Mouse (Mus musculus) thymus, postnatal 25 days (tissue): ENCODE measurements around the gene Nfatc2ip.
A peak's percentile ranks its signal among the peaks of the same experiment; 100 is the strongest.
"Not testable (repeated sequence)": the region's sequence is repeated elsewhere in the genome, so short reads cannot be mapped to it uniquely, and the experiment has no call there.

Experiments
- DNase-seq: peaks from one replicate; pipeline ENCODE4 v3.0.0; 2022

Gene Nfatc2ip

GRCm38 (mm10) chr7:126402518-126402917 lies 6.0 kb upstream of the Nfatc2ip start:
- not testable (repeated sequence) for DNase-seq

GRCm38 (mm10) chr7:126399548-126399947 lies 3.0 kb upstream of the Nfatc2ip start:
- peak; percentile 91 for DNase-seq

GRCm38 (mm10) chr7:126397822-126398221 lies 1.3 kb upstream of the Nfatc2ip start:
- no peak for DNase-seq

DNA sequence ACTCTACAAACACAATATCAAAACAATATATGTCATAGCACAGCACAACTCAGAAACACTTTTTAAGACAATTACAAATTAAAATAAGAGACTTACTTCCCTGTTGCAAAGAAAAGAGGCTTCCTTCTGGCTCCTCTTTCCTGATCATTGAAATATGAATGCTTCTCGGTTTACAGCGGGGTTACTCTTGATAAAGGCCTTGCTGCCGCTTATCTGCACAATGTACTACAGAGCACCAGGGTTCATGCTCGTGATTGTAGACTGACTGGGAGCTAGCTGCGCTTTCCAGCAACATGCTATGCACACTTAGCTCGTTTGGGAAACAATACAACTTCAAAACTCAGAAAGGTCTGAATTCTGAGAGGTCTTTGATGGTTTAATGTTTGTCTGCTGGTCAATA lies 684 bp upstream of the Nfatc2ip start:
- DNase-seq, result no peak

- not testable (repeated sequence) for DNase-seq
Measured at GRCm38 (mm10) chr7:126392086-126392884, 4.3 kb downstream of the Nfatc2ip start.

GRCm38 (mm10) chr7:126388185-126388584 lies 8.4 kb downstream of the Nfatc2ip start:
- no peak for DNase-seq

DNA sequence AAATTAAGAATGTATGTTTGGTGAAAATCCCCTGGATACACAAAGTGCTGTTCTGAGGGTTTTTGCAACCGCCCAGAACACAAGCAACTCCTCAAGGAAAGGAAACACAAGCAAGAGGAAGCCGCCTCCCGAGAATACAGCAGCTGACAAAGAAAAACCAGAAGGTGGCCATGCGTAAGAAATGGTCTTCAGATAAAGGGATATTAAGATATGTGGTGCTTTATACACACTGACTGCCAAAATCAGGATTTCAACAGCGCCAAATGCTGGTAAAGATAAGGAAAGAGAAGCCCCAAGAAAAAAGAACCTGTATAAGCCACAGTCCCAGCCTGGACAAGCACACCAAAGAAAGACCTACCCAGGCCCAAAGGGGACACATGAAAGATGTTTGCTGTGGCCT lies 13.0 kb downstream of the Nfatc2ip start:
- no peak for DNase-seq

DNA sequence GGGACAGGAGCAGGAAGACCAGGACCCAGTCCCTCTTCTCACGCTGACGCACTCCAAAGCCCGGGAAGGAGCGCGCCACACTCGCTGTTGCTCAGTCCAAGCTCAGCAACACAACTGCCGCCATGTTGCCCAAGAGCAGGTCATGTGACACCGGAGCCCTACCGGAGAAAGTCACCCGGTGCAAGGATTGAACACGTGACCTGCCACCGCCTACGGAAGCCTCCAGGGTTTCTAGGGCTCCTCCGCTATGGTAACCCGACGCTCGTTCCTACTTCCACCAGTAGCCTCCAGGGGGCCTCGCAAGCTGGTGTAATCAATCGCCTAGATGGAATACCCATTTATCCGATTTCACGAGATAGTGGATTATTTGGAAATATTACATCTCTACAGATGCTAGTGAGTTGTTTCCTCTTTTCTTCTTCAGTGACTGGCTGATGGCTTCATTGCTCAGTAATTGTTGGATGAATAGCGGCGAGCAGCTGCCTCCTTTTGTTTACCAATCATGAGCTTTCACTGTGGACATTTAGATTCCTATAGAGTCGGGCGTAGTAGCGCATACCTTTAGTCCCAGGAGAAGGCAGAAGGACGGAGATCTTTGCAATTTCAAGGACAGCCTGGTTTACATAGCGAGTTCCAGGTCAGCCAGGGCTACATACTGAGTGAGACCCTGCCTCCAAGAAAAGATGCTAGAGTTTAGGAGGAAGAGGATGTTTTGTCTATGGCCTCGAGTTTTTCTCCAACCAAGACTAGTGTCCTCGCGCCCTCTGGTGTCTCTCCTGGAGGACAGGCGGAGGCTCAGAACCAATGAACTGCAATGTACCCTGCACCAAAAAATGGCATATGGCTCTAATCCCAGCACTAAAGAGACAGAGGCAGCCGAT lies 19.0 kb downstream of the Nfatc2ip start, which contains the start of gene Spns1:
Gene Spns1 (minus strand): TSS at position 173 of the 881 bp plus-strand sequence.
- DNase-seq, result peak; percentile 93

GRCm38 (mm10) chr7:126376903-126377277 lies 19.6 kb downstream of the Nfatc2ip start:
- no peak for DNase-seq

DNA sequence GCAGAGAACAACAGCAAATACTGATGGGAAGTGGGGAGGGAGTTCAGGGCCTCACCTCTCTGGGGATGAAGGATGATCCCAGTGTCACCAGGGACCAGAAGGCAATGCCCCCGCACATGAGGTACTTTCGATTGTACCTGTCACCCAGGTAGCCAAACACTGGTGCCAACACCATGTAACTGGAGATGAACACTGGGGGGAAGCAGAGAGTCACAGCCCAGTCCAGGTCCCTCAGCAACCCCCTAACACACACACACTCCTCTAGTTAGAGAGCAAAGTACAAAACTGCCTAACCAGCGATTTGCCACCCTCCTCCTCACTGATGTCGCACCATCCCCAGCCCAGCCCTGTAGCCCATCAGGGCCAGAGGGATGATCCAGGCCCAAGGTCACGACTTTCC lies 21.5 kb downstream of the Nfatc2ip start:
- DNase-seq, result no peak

DNA sequence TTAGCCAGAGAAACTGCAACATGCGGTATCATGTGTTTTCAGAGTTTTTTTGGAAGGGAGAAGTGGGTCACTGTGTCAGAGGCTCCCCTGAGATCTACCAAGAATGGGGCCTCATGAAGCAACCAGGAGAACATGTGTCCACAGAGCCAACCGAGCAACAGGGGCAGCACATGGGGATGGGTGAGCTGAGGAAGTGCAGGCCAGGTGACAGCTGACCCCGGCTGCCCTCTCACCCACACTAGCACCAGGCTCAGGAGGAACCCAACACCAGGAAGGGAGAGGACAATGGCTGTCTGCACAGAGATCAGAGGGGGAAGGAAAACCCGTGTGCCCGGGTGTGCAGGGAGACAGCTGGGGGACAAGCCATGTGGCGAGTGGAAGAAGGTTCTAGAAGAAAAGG lies 22.0 kb downstream of the Nfatc2ip start:
- no peak for DNase-seq

DNA sequence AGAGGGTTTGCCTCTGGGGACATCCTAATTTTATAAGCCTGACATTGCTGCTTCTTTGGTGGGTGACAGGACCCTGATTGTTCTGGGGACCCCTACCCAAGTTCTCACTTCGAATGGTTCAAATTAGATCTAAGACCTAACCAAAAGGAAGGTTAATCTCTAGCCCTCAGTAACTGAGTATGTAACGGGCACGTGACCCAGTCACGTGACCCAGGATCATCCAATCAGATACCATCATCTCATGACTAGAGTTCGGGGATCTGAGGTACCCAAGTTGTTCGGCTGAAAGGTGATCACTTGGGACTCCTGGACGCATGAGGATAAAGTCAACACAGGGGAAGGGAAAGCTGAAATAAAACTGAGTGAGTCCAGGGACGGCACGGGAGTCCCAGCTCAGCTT lies 23.5 kb downstream of the Nfatc2ip start:
- no peak for DNase-seq

GRCm38 (mm10) chr7:126369393-126369792 lies 27.1 kb downstream of the Nfatc2ip start, which contains the start of gene Lat:
TSS of gene Lat (minus strand) at chr7:126369570.
- DNase-seq, result peak; percentile 95

GRCm38 (mm10) chr7:126368367-126368766 lies 28.2 kb downstream of the Nfatc2ip start:
- DNase-seq, result peak; percentile 54

DNA sequence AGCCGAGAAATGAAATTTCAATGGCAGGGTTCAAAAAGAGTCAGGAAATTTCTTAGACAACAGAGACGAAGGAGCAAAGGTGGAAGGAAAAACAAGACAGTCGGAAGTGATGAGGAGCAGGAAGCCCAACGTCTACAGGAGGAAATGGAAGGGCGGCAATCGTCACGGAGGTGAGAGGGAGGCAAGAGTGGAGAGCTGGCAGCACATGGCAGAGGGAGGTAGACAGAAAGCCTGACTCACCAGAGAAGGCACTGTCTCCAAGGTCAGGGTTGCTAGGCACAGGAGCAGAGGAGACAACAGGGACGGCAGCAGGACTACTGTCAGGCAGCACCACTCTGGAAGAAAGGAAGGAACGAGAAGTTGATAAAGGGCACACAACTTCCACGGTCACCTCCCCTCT lies 28.9 kb downstream of the Nfatc2ip start:
- peak; percentile 59 for DNase-seq

DNA sequence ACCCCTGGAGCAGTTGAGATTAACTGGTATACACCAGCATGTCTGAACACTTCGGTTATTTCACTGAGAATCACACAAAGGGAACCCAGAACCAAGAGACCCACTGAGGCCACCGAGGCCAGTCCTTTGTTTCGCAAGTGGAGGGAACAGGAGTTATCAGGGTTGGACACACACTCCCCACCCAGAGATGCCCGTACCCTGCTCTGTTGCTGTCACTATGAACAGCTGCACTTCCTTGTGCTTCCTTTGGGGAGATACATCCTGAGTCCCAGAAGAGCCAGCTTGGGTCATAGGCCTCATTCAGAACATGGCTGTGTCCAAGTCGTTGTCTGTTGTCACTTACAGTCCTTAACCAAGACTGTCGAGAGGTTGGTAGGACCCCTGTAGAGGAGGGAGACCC lies 33.5 kb downstream of the Nfatc2ip start:
- DNase-seq, result no peak

DNA sequence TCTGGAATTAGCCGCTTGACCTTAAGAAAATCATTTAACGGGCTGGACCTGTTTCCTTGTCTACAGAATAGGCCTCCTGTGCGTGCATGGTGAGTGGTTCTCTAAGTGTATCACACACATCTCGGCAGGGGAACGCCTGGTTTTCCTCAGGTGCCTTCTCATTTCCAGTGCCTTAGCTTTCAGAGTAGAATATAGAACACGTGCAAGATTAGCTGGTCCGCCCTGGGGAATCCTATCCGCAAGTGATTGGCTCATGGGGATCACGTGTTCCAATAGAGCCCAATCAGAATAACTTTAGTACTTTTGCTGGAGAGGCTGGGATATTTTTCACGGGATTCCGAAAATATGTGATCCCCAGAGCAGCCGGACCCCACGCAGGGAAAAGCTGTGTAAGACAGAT lies 37.5 kb downstream of the Nfatc2ip start:
- DNase-seq, result no peak

GRCm38 (mm10) chr7:126358413-126358812 lies 38.1 kb downstream of the Nfatc2ip start:
- no peak for DNase-seq

- DNase-seq, result no peak
Measured at GRCm38 (mm10) chr7:126357838-126358237, 38.7 kb downstream of the Nfatc2ip start.

DNA sequence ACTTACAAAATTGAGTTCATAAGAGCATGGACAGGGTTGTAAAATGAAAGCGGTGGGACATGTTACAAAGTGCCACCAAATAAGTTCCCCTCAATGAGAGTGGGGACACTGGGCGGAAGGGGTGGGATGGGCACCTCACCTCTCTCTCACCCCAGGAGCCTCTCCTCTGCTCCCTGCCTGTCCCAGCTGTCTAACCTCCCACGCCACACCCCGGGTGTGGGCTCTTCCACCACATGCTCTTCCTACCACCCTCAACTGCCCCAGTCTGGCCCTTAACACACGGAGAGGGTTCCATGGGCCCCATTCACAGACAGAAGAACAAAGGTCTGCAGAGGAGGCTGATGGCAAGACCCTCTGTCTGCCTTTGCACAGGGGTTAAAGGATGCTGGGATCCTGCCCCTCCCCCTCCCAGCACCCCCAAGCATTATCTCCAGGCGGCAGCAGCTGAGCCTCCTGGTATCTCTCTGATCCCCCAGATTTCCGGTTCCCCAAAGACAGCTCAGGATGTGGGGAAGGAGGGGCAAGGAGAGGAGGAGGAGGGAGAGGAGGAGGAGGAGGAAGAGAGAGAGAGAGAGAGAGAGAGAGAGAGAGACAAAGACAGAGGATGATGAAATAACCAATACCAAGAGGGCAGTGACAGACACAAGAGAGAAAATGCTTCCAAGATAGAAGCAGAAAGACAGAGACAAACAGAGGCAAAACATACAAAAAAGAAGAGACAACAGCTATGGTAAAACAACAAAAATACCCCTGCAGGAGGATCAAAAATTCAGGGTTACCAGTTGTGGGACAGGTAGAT lies 39.5 kb downstream of the Nfatc2ip start:
- peak; percentile 59 for DNase-seq

GRCm38 (mm10) chr7:126355847-126356597 lies 40.5 kb downstream of the Nfatc2ip start:
- DNase-seq, result no peak
